In the genomic region with DNA sequence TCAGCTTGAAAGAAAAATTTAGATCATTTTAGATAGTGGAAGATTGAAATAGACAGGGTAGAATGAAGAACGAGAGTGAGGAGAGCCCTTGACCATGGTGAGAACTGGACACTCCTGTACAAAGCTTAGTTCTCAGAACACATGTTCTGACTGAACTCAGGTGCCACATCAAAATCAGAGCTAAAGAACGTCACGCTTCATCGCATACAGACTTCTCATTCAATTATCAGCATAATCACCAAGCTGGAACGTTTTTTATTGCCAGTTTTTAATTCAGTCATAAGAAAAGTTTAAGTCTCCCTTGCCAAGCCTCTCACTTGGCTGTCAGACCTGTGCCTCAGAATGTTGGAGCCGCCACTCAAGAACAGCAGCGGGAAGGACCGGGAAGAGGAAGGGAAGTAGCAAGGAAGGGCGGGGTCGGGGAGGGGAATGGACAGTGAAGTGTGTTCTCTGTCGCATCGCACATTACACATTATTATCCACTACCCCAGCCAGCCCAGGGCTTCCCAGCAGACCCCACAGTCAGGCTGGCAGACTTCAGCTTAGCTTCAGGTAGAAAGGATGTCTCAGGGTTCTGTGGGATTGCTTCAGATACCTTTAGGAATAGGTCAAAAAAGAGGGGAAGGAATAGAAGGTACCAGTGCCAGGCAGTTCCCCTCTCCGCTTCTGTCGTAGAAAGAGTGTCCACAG, we compare ENCODE assay signal across 17 mouse cellular contexts.
DNase-seq lines count a peak whose midpoint lies in the region; ATAC-seq lines count a peak whose summit lies in the region.
"Had no signal": no experiment of that assay in that cellular context is flagged by ENCODE, and none has a peak within 500 bp of the region (broad histone marks: within the 10 kb centered on the region; RNA-seq: fewer than 3 reads in every experiment).

No protein-coding gene starts in this region.

- no peak for ATAC-seq in heart, embryonic 12.5 days (ENCODE audit: insufficient number of reproducible peaks, low FRiP score)
- no peak for ATAC-seq in lung, embryonic 15.5 days (ENCODE audit: borderline replicate concordance, extremely low read depth, low FRiP score, low TSS enrichment)
- ATAC-seq: Patski had no signal

- H3K9ac ChIP-seq in heart, embryonic 12.5 days: no peak overlapping the region
- no peak overlapping the region for H3K9ac ChIP-seq in lung, embryonic 15.5 days
- H3K9ac ChIP-seq: liver, embryonic 13.5 days had no signal

- peaks cover 24% of the 10 kb centered on the region for H3K4me1 ChIP-seq in heart, embryonic 10.5 days
- peaks cover 9% of the 10 kb centered on the region; the same call in 1 of the 2 replicates for H3K4me1 ChIP-seq in heart, embryonic 12.5 days (replicated peaks)
- H3K4me1 ChIP-seq in lung, embryonic 15.5 days: peaks cover 14% of the 10 kb centered on the region; the same call in 1 of the 2 replicates
- 0 out of 2 replicates have a peak, but pooled peaks cover 3% of the 10 kb centered on the region for H3K4me1 ChIP-seq in brown adipose tissue, adult 24 weeks (ENCODE audit: control insufficient read depth, insufficient read depth, insufficient read length, low read length)

- WGBS in heart, embryonic 10.5 days: 83% methylated on average over 14 of the region's 14 CpGs
- 81% methylated on average over 14 of the region's 14 CpGs for WGBS in heart, embryonic 12.5 days
- WGBS in lung, embryonic 15.5 days: 69% methylated on average over 14 of the region's 14 CpGs

- no peaks in the 10 kb centered on the region for H3K9me3 ChIP-seq in heart, embryonic 10.5 days
- H3K9me3 ChIP-seq in heart, embryonic 12.5 days (replicated peaks): 0 out of 2 replicates have a peak, but pooled peaks cover 4% of the 10 kb centered on the region
- no peaks in the 10 kb centered on the region for H3K9me3 ChIP-seq in lung, embryonic 15.5 days
- H3K9me3 ChIP-seq: forebrain, embryonic 10.5 days; heart, embryonic 13.5 days; liver, embryonic 13.5 days; midbrain, embryonic 10.5 days had no signal

- H3K4me3 ChIP-seq in heart, embryonic 10.5 days: no peak overlapping the region
- H3K4me3 ChIP-seq in heart, embryonic 12.5 days: no peak overlapping the region
- H3K4me3 ChIP-seq in lung, embryonic 15.5 days: no peak overlapping the region
- H3K4me3 ChIP-seq in brown adipose tissue, adult 24 weeks (ENCODE audit: insufficient read depth, low read depth, low read length): no peak overlapping the region
- H3K4me3 ChIP-seq: forebrain, embryonic 10.5 days; heart, embryonic 13.5 days; liver, embryonic 13.5 days; midbrain, embryonic 10.5 days had no signal

- peaks cover 79% of the 10 kb centered on the region for H3K27me3 ChIP-seq in heart, embryonic 10.5 days (ENCODE audit: insufficient read depth, poor library complexity, severe bottlenecking)
- peaks cover 73% of the 10 kb centered on the region for H3K27me3 ChIP-seq in heart, embryonic 12.5 days (replicated peaks)
- no peaks in the 10 kb centered on the region for H3K27me3 ChIP-seq in lung, embryonic 15.5 days
- H3K27me3 ChIP-seq: liver, embryonic 13.5 days; Patski had no signal

- no peak overlapping the region for H3K27ac ChIP-seq in heart, embryonic 10.5 days
- no peak overlapping the region for H3K27ac ChIP-seq in heart, embryonic 12.5 days (ENCODE audit: poor library complexity, severe bottlenecking)
- peak overlapping the region; percentile 18; the same call in 1 of the 2 replicates for H3K27ac ChIP-seq in lung, embryonic 15.5 days
- H3K27ac ChIP-seq in brown adipose tissue, adult 24 weeks (replicated peaks; ENCODE audit: low read depth, low read length): peak overlapping the region; percentile 69
- H3K27ac ChIP-seq: heart, embryonic 13.5 days; midbrain, embryonic 10.5 days had no signal

- H3K36me3 ChIP-seq in heart, embryonic 10.5 days: no peaks in the 10 kb centered on the region
- no peaks in the 10 kb centered on the region for H3K36me3 ChIP-seq in heart, embryonic 12.5 days
- H3K36me3 ChIP-seq in lung, embryonic 15.5 days: no peaks in the 10 kb centered on the region
- H3K36me3 ChIP-seq: forebrain, embryonic 10.5 days; heart, embryonic 13.5 days; liver, embryonic 13.5 days; midbrain, embryonic 10.5 days had no signal

- H3K4me2 ChIP-seq in heart, embryonic 12.5 days: no peak overlapping the region
- no peak overlapping the region for H3K4me2 ChIP-seq in lung, embryonic 15.5 days
- H3K4me2 ChIP-seq: liver, embryonic 13.5 days had no signal

- DNase-seq in heart, embryonic 10.5 days (ENCODE audit: low spot score): peak; percentile 63
- no peak for DNase-seq in lung, postnatal 14 days
- peak; percentile 13 for DNase-seq in lung, postnatal 36 days
- no peak for DNase-seq in thymus, postnatal 25 days
- no peak for DNase-seq in spleen, postnatal 14 days (ENCODE audit: low spot score in 2 of 2)
- DNase-seq: cerebellum, adult 18-20 months; gastrocnemius, postnatal 14 days; layer of hippocampus, adult 9-11 months; liver, embryonic 13.5 days; thymus, postnatal 14 days had no signal

Comparison
In these comparisons a context has a peak if more than half of its experiments do, and no peak if none do; other contexts are left out.
1. DNase-seq: peak in heart, embryonic 10.5 days (single experiment) and lung, postnatal 36 days (single experiment); none in lung, postnatal 14 days (single experiment), thymus, postnatal 25 days (single experiment) and spleen, postnatal 14 days (0 of 2).
2. H3K27ac ChIP-seq: peak in lung, embryonic 15.5 days (single experiment) and brown adipose tissue, adult 24 weeks (single experiment); none in heart, embryonic 10.5 days (single experiment) and heart, embryonic 12.5 days (single experiment).